Mouse (Mus musculus) liver, embryonic 13.5 days (tissue): ENCODE measurements around the gene Fn3krp. TPM values are rescaled to one million over a fixed set of nuclear protein-coding genes. Genes with fewer than 3 reads are reported as not detected.

Experiments used
- ATAC-seq: fragments of 200-750 bp; cut with Nextera tagmentation; 2 replicates; pipeline ENCODE4 v1.8.0; 2017; ENCODE audit warnings: low read depth, mild to moderate bottlenecking, moderate number of reproducible peaks, moderate library complexity
- DNase-seq: peaks from one replicate; pipeline ENCODE4 v3.0.0; 2022
- H3K27ac ChIP-seq: fragments of 300-500 bp; sonication (generic); 2 replicates; pipeline ENCODE4 v1.5.1; 2015; ENCODE audit warnings: moderate library complexity, mild to moderate bottlenecking, inconsistent platforms
- H3K27me3 ChIP-seq: fragments of 300-500 bp; sonication (generic); 2 replicates; pipeline ENCODE4 v1.6.1; 2015; ENCODE audit warnings: mild to moderate bottlenecking, inconsistent platforms
- H3K36me3 ChIP-seq: fragments of 300-500 bp; sonication (generic); 2 replicates; pipeline ENCODE4 v1.6.1; 2015; ENCODE audit warnings: mild to moderate bottlenecking, inconsistent platforms
- H3K4me1 ChIP-seq: fragments of 300-500 bp; sonication (generic); replicated peaks from 2 replicates; pipeline ENCODE4 v1.6.1; 2015; ENCODE audit warnings: inconsistent platforms
- H3K4me2 ChIP-seq: fragments of 300-500 bp; sonication (generic); 2 replicates; pipeline ENCODE4 v1.6.1; 2015; ENCODE audit warnings: inconsistent platforms, mild to moderate bottlenecking, moderate library complexity
- H3K4me3 ChIP-seq: fragments of 300-500 bp; sonication (generic); replicated peaks from 2 replicates; pipeline ENCODE4 v1.5.1; 2015; ENCODE audit warnings: mild to moderate bottlenecking, inconsistent platforms
- H3K9ac ChIP-seq: fragments of 300-500 bp; sonication (generic); 2 replicates; pipeline ENCODE4 v1.6.1; 2015; ENCODE audit warnings: mild to moderate bottlenecking, inconsistent platforms
- H3K9me3 ChIP-seq: fragments of 300-500 bp; sonication (generic); replicated peaks from 2 replicates; pipeline ENCODE4 v1.6.1; 2016; ENCODE audit warnings: inconsistent platforms
- WGBS: fragments of 180-500 bp; shearing (Covaris S2); methylation state at CpG from one replicate; pipeline ENCODE4 v1.1.7; 2015; ENCODE audit not compliant: insufficient replicate concordance; 5-methylcytosine and 5-hydroxymethylcytosine counted together
- microRNA-seq: library from miRNA; unstranded; fragments of <30 nt; microRNA quantifications from one replicate; pipeline ENCODE4, GENCODE M21; 2016
- polyA plus RNA-seq: library from polyadenylated mRNA; unstranded; fragments of >200 nt; fragmentation: Nextera tagmentation; extraction: Ambion mirVana; gene quantifications from 2 replicates; pipeline ENCODE4 v1.2.1, GENCODE M21; 2015

Gene Fn3krp
- polyA plus RNA-seq, 1 experiment from 2014 or later, result 27.6 TPM

GRCm38 (mm10) chr11:121451216-121451726 is 30.1 kb downstream of the Fn3krp start:
- 27% methylated on average over 9 of the region's 9 CpGs for WGBS
- ATAC-seq, result no peak
- H3K9me3 ChIP-seq, result no peaks in the 10 kb centered on the region

GRCm38 (mm10) chr11:121451753-121452635 is 30.8 kb downstream of the Fn3krp start, which contains the start of gene Tbcd:
TSS of gene Tbcd (plus strand) at chr11:121451949.
- ATAC-seq (peak; percentile 92), DNase-seq (peak; percentile 94)
- H3K9ac ChIP-seq, result peak within 1 kb of the TSS; percentile 83
- peak within 1 kb of the TSS; percentile 89 for H3K4me2 ChIP-seq
- H3K9me3 ChIP-seq, result no peaks in the 10 kb centered on the region
- peak within 1 kb of the TSS; percentile 93 for H3K27ac ChIP-seq
- peaks cover 47% of the 10 kb centered on the region for H3K4me1 ChIP-seq
- peaks cover 50% of the 10 kb centered on the region for H3K36me3 ChIP-seq
- H3K27me3 ChIP-seq, result peaks cover 20% of the 10 kb centered on the region; the same call in 1 of the 2 replicates
- under 1% methylated on average over 58 of the region's 58 CpGs for WGBS
- peak within 1 kb of the TSS; percentile 77 for H3K4me3 ChIP-seq

More at GRCm38 (mm10) chr11:121451216-121451726, 30.1 kb downstream of the Fn3krp start:
- peaks cover 47% of the 10 kb centered on the region for H3K4me1 ChIP-seq
- H3K27ac ChIP-seq, result peak overlapping the region; percentile 93
- H3K4me2 ChIP-seq, result peak overlapping the region; percentile 89
- H3K4me3 ChIP-seq, result peak overlapping the region; percentile 77
- DNase-seq, result no peak
- peaks cover 48% of the 10 kb centered on the region for H3K36me3 ChIP-seq
- H3K9ac ChIP-seq, result peak overlapping the region; percentile 83
- peaks cover 24% of the 10 kb centered on the region; the same call in 1 of the 2 replicates for H3K27me3 ChIP-seq

GRCm38 (mm10) chr11:121457874-121458273 is 36.7 kb downstream of the Fn3krp start:
- 88% methylated on average over 3 of the region's 3 CpGs for WGBS
- peaks cover 80% of the 10 kb centered on the region for H3K36me3 ChIP-seq
- ATAC-seq, result no peak

DNA sequence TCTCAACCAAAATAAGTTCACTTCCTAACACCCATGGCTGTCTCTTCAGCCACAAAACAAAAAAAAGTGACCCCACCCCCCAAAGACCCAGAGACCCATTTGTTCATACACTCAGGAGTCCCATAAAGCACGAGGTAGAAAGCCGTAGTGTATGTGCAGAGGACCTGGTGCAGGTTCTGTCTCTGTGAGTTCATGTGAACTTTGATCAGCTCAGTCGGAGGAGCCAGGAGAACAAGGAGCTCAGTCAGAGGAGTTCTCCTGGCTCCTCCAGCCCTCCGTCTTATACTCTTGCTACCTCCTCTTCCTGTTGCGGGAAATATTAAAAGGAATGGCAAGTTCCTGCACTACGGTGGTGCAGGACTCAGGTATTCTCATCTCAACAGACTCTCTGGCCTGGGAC is 46.2 kb downstream of the Fn3krp start:
- WGBS, result 90% methylated on average over 6 of the region's 6 CpGs
- no peak overlapping the region for H3K9ac ChIP-seq
- ATAC-seq (no peak), DNase-seq (no peak)
- H3K27ac ChIP-seq, result no peak overlapping the region
- no peak overlapping the region for H3K4me2 ChIP-seq
- H3K9me3 ChIP-seq, result no peaks in the 10 kb centered on the region
- no peaks in the 10 kb centered on the region for H3K27me3 ChIP-seq
- peaks cover 45% of the 10 kb centered on the region for H3K36me3 ChIP-seq
- no peaks in the 10 kb centered on the region for H3K4me1 ChIP-seq
- H3K4me3 ChIP-seq, result no peak overlapping the region

More at GRCm38 (mm10) chr11:121457874-121458273, 36.7 kb downstream of the Fn3krp start:
- Histone ChIP-seq H3K27me3 (no peaks in the 10 kb centered on the region), H3K4me3 (no peak overlapping the region), H3K9ac (no peak overlapping the region), H3K4me1 (peaks cover 16% of the 10 kb centered on the region), H3K4me2 (no peak overlapping the region), H3K9me3 (peaks cover 6% of the 10 kb centered on the region; the same call in 1 of the 2 replicates), H3K27ac (no peak overlapping the region)
- DNase-seq, result no peak

GRCm38 (mm10) chr11:121474831-121475230 is 53.6 kb downstream of the Fn3krp start:
- Histone ChIP-seq H3K27me3 (no peaks in the 10 kb centered on the region), H3K4me3 (no peak overlapping the region), H3K9me3 (no peaks in the 10 kb centered on the region), H3K4me2 (no peak overlapping the region), H3K9ac (no peak overlapping the region), H3K4me1 (0 out of 2 replicates have a peak, but pooled peaks cover 6% of the 10 kb centered on the region), H3K27ac (no peak overlapping the region), H3K36me3 (peaks cover 42% of the 10 kb centered on the region)
- no peak for DNase-seq
- no peak for ATAC-seq
- 52% methylated on average over 3 of the region's 3 CpGs for whole genome bisulfite sequencing

- Histone ChIP-seq H3K27ac (no peak overlapping the region), H3K4me3 (no peak overlapping the region), H3K36me3 (peaks cover 42% of the 10 kb centered on the region), H3K9ac (no peak overlapping the region), H3K9me3 (no peaks in the 10 kb centered on the region), H3K27me3 (no peaks in the 10 kb centered on the region), H3K4me1 (0 out of 2 replicates have a peak, but pooled peaks cover 6% of the 10 kb centered on the region), H3K4me2 (no peak overlapping the region)
- 22% methylated on average over 9 of the region's 9 CpGs for WGBS
- DNase-seq, result peak; percentile 52
- ATAC-seq, result peak; percentile 39
Observed at GRCm38 (mm10) chr11:121475699-121476415, 54.7 kb downstream of the Fn3krp start.

DNA sequence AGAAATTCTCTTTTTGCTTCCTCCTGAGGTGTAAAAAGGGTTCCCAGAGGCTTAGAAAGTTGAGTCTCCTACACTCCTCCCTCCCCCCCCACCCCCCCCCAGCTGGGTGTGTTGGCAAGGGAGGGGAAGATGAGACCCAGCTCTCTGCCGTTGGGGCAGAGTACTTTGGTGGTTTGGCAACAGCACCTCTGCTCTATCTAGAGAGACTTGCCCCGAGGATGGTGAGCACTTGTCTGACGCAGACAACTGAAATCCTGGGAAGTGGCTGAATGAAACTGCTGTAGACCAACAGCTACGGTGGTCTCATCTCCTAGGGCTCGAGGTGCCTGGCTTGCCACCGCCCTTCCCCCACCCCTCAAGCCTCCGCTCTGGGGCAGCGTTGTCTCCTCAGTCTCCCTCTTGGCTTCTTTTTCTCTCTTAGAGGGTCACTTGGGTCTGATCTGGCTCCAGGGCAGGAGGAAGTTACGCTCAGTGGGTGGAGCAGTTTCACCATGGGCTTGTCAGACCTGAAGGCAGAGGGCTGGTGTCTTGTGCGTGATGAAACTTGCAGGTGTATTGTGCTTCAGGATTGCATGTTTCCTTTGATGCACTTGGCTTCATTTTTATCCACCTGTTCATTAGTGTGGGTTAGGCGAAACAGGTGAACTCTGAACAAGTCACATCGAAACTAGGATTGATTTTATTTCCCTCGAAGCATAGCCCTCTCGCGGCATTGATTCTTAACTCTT is 58.4 kb downstream of the Fn3krp start:
- peaks cover 43% of the 10 kb centered on the region for H3K36me3 ChIP-seq
- WGBS, result 80% methylated on average over 15 of the region's 15 CpGs
- H3K27me3 ChIP-seq, result no peaks in the 10 kb centered on the region
- no peak overlapping the region for H3K9ac ChIP-seq
- 0 out of 2 replicates have a peak, but pooled peaks cover 12% of the 10 kb centered on the region for H3K4me1 ChIP-seq
- ATAC-seq (no peak), DNase-seq (no peak)
- H3K9me3 ChIP-seq, result no peaks in the 10 kb centered on the region
- H3K4me2 ChIP-seq, result no peak overlapping the region
- no peak overlapping the region for H3K4me3 ChIP-seq
- no peak overlapping the region for H3K27ac ChIP-seq

Small RNAs within 50 kb of the gene (microRNA-seq; reads per million reads assigned to microRNA genes)
- not detected for gene Mir7236

Other genes starting within 250 kb of the Fn3krp start
- 2.2 and 2.4 TPM in 2 replicates for gene Hexdc, start 217.0 kb upstream of the Fn3krp start, polyA plus RNA-seq
- 14.7 and 14.9 TPM in 2 replicates for gene Ogfod3, start 216.7 kb upstream of the Fn3krp start, polyA plus RNA-seq
- gene Cybc1, start 192.1 kb upstream of the Fn3krp start, polyA plus RNA-seq, result 20.0 and 21.0 TPM in 2 replicates
- gene Narf, start 184.1 kb upstream of the Fn3krp start, polyA plus RNA-seq, result 101 and 117 TPM in 2 replicates
- gene Foxk2, start 161.4 kb upstream of the Fn3krp start, polyA plus RNA-seq, result 3.4 and 3.9 TPM in 2 replicates
- 21.8 and 23.2 TPM in 2 replicates for gene Wdr45b, start 67.0 kb upstream of the Fn3krp start, polyA plus RNA-seq
- gene Rab40b, start 33.1 kb upstream of the Fn3krp start, polyA plus RNA-seq, result 0.82 and 0.88 TPM in 2 replicates
- gene Fn3k, start 13.5 kb downstream of the Fn3krp start, polyA plus RNA-seq, result 40.6 and 42.7 TPM in 2 replicates
- gene Tbcd, start 30.5 kb downstream of the Fn3krp start, polyA plus RNA-seq, result 22.2 and 23.0 TPM in 2 replicates
- 0.22 and 0.30 TPM in 2 replicates for gene Zfp750, start 97.9 kb downstream of the Fn3krp start, polyA plus RNA-seq